Mouse (Mus musculus): ENCODE results near the gene Gng12. TPM values are rescaled to one million over a fixed set of nuclear protein-coding genes. Genes with fewer than 3 reads are reported as not detected.

The Gng12 gene
- polyA plus RNA-seq, 1 experiment from 2014 or later: 82.9 TPM

DNA sequence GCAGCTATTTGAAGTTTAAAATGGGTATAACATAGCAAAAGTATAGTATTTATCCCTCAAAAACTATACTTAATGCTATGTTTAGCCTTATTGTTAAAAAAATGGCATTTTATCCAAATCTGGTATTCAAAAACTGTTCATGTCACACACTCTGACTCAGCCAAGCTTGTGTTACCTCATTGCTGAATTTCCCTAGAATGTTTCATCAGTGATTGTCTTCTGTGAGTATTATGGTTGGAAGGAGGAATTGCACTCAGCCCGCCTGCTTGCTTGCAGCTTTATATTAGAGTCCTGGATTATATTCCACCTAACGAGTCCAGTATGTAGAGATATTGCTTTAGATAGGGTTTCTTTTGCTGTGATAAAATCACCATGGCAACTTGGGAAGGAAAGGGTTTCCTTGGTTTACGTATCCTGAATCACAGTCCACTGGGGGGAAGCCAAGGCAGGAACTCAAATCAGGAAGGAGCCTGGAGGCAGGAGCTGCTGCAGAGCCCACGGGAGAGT, 144.8 kb downstream of the Gng12 start:
- Histone ChIP-seq H3K36me3 (ENCODE audit: control insufficient read depth, insufficient read depth, low read length) (no peaks in the 10 kb centered on the region), H3K4me2 (ENCODE audit: low read depth, low read length) (no peak overlapping the region), H3K4me1 (ENCODE audit: control insufficient read depth, insufficient read depth, low read length) (no peaks in the 10 kb centered on the region), H3K27me3 (ENCODE audit: control insufficient read depth, insufficient read depth, low read length) (no peaks in the 10 kb centered on the region), H3K9me3 (ENCODE audit: control insufficient read depth, low read length) (no peaks in the 10 kb centered on the region), H3K27ac (ENCODE audit: low read depth, low read length) (no peak overlapping the region), H3K9ac (replicated peaks; ENCODE audit: low read depth, low read length) (no peak overlapping the region), H3K4me3 (ENCODE audit: low read depth, low read length) (no peak overlapping the region)
- ATAC-seq (ENCODE audit: low read depth): no peak
- 71% methylated on average over 4 of the region's 4 CpGs for WGBS

DNA sequence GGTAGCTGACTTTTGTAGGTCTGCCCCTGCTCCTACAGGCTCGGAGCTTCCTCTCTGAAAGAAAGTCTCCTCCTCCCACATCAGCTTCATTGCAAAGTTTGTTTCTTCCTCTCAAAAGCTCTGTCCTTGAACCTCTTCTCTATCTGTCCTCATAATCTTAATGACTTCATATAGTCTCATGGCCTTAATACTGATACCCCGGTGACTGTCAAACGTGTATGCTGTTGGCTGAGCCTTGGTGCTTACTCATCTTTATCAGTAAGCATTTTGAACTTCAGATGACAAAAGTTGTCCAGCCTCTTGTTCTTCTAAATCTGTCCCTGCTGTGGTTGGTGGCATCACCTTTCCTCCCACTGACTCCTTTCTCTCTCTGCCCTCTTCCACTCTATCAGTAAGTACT, 149.2 kb downstream of the Gng12 start:
- WGBS: 93% methylated on average over 3 of the region's 3 CpGs
- no peak for ATAC-seq (ENCODE audit: low read depth)
- no peak overlapping the region for H3K4me2 ChIP-seq (ENCODE audit: low read depth, low read length)
- H3K4me3 ChIP-seq (ENCODE audit: low read depth, low read length): no peak overlapping the region
- H3K27ac ChIP-seq (ENCODE audit: low read depth, low read length): no peak overlapping the region
- no peak overlapping the region for H3K9ac ChIP-seq (replicated peaks; ENCODE audit: low read depth, low read length)
- no peaks in the 10 kb centered on the region for H3K36me3 ChIP-seq (ENCODE audit: control insufficient read depth, insufficient read depth, low read length)
- 0 out of 2 replicates have a peak, but pooled peaks cover 7% of the 10 kb centered on the region for H3K4me1 ChIP-seq (ENCODE audit: control insufficient read depth, insufficient read depth, low read length)
- H3K9me3 ChIP-seq (ENCODE audit: control insufficient read depth, low read length): no peaks in the 10 kb centered on the region
- no peaks in the 10 kb centered on the region for H3K27me3 ChIP-seq (ENCODE audit: control insufficient read depth, insufficient read depth, low read length)

DNA sequence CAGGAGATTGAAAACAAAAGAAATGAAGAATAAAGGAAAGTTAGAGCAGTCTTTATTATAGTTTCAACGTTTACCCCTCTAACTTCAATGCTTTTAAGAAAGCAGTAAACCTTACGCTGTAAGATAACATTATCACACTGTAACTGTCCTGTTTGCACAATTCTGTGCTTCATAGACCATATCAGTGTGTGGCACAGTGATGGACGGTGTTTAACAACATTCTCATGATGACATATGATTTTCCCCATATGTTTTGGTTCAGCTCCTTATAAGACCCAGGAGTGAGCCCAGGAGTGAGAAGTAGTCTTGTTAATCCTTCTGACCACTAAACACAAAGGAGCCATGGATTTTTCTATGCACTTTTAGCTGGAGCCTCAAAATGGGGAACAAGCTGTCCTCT, 150.7 kb downstream of the Gng12 start:
- no peak overlapping the region for H3K9ac ChIP-seq (replicated peaks; ENCODE audit: low read depth, low read length)
- 0 out of 2 replicates have a peak, but pooled peaks cover 7% of the 10 kb centered on the region for H3K4me1 ChIP-seq (ENCODE audit: control insufficient read depth, insufficient read depth, low read length)
- H3K4me2 ChIP-seq (ENCODE audit: low read depth, low read length): no peak overlapping the region
- 77% methylated on average over 3 of the region's 3 CpGs for WGBS
- ATAC-seq (ENCODE audit: low read depth): no peak
- no peaks in the 10 kb centered on the region for H3K9me3 ChIP-seq (ENCODE audit: control insufficient read depth, low read length)
- no peaks in the 10 kb centered on the region for H3K27me3 ChIP-seq (ENCODE audit: control insufficient read depth, insufficient read depth, low read length)
- H3K36me3 ChIP-seq (ENCODE audit: control insufficient read depth, insufficient read depth, low read length): no peaks in the 10 kb centered on the region
- H3K4me3 ChIP-seq (ENCODE audit: low read depth, low read length): no peak overlapping the region
- no peak overlapping the region for H3K27ac ChIP-seq (ENCODE audit: low read depth, low read length)

DNA sequence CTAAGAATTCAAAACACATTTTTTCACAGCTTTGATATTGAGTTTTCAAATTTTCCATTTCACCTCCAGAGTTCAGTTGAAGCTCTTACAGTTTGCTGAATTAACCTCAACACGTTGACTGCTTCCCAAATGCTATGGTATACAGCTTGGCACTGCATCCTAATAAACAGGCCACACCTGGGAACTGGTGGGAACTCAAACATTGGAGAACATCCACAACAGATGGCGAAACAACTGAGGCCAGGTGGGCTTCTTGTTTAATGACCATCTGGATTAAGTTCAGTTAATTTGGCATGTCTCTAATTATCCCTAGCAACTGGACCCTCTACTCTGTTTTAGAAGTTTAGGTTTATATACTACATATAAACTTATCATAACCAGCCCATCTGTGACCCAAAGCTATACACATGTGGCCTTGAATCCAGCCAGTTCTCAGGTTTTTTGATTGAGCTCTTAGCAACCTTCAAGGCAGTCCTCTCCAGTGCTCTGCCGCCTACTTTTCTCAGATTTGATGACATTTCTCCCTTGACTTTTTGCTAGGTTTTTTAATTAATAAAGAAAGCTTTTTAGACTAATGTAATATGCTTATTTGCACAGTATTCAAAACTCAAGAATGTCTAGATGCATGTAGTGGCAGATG, 152.0 kb downstream of the Gng12 start:
- WGBS: 67% methylated on average over 3 of the region's 3 CpGs
- Histone ChIP-seq H3K4me2 (ENCODE audit: low read depth, low read length) (no peak overlapping the region), H3K4me1 (ENCODE audit: control insufficient read depth, insufficient read depth, low read length) (0 out of 2 replicates have a peak, but pooled peaks cover 7% of the 10 kb centered on the region), H3K27me3 (ENCODE audit: control insufficient read depth, insufficient read depth, low read length) (no peaks in the 10 kb centered on the region), H3K9me3 (ENCODE audit: control insufficient read depth, low read length) (no peaks in the 10 kb centered on the region), H3K36me3 (ENCODE audit: control insufficient read depth, insufficient read depth, low read length) (no peaks in the 10 kb centered on the region), H3K27ac (ENCODE audit: low read depth, low read length) (no peak overlapping the region), H3K9ac (replicated peaks; ENCODE audit: low read depth, low read length) (no peak overlapping the region), H3K4me3 (ENCODE audit: low read depth, low read length) (no peak overlapping the region)
- peak; percentile 26; the same call in 1 of the 2 replicates for ATAC-seq (ENCODE audit: low read depth)

DNA sequence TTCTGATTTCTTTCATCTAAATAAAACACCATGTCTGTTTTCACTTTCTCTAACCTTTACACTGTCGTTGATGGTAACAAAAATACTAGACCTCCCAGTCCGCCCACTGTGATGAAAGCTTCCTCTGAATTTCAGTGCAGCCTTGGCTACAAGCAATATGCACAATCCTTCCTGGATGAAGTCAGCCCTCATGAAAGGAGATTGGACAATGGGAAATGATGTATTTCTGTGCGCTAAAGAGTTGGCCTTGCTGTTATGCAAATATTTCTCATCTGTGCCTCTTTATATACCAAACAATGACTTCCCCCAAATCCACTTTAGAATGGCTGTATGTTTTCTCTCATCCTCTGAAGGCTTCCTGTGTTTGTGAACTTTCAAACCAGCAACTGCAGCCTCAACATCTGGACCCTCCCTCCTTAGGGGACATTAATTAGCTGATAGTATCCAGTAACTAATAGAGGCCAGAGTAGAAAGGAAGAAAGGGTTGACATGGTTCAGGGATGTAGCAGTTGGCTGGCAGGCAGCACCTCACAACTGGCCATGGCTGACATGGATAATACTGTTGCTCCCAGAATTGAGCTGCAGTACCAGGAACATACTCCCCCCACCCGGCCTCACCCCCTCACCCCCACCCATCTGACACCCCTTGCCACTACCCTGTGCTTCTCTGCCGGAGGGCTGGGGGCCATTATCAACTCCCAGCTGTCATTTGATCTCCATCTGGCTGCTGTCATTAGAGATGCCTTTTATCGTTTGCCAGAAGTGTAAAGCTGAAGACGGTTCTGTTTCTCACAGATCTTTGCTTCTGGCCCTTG, 152.9 kb downstream of the Gng12 start:
- no peaks in the 10 kb centered on the region for H3K36me3 ChIP-seq (ENCODE audit: control insufficient read depth, insufficient read depth, low read length)
- WGBS: 29% methylated on average over 7 of the region's 7 CpGs
- H3K9ac ChIP-seq (replicated peaks; ENCODE audit: low read depth, low read length): no peak overlapping the region
- H3K4me3 ChIP-seq (ENCODE audit: low read depth, low read length): no peak overlapping the region
- H3K9me3 ChIP-seq (ENCODE audit: control insufficient read depth, low read length): no peaks in the 10 kb centered on the region
- H3K27ac ChIP-seq (ENCODE audit: low read depth, low read length): no peak overlapping the region; the same call in 1 of the 2 replicates
- H3K4me1 ChIP-seq (ENCODE audit: control insufficient read depth, insufficient read depth, low read length): 0 out of 2 replicates have a peak, but pooled peaks cover 7% of the 10 kb centered on the region
- ATAC-seq (ENCODE audit: low read depth): peak; percentile 85
- no peak overlapping the region for H3K4me2 ChIP-seq (ENCODE audit: low read depth, low read length)
- H3K27me3 ChIP-seq (ENCODE audit: control insufficient read depth, insufficient read depth, low read length): no peaks in the 10 kb centered on the region

DNA sequence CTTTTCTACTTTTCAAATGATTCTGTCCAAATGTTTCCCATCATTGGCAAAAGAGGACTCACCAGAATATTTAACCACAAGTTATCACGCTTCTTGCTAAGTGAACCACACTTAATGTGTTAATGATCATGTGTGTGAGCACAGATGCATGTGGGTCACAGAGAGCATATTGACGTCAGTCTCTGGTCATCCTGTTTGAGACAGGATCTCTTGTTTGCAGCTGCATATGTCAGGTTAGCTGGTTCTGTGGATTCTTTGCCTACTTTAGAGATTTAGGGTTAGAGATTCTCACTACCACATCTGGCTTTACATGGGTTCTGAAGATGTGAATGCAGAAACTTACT, 153.5 kb downstream of the Gng12 start:
- H3K4me2 ChIP-seq (ENCODE audit: low read depth, low read length): no peak overlapping the region
- 39% methylated on average over 2 of the region's 2 CpGs for WGBS
- no peak overlapping the region for H3K9ac ChIP-seq (replicated peaks; ENCODE audit: low read depth, low read length)
- H3K4me3 ChIP-seq (ENCODE audit: low read depth, low read length): no peak overlapping the region
- 0 out of 2 replicates have a peak, but pooled peaks cover 7% of the 10 kb centered on the region for H3K4me1 ChIP-seq (ENCODE audit: control insufficient read depth, insufficient read depth, low read length)
- ATAC-seq (ENCODE audit: low read depth): peak; percentile 29; the same call in 1 of the 2 replicates
- H3K27ac ChIP-seq (ENCODE audit: low read depth, low read length): no peak overlapping the region
- no peaks in the 10 kb centered on the region for H3K36me3 ChIP-seq (ENCODE audit: control insufficient read depth, insufficient read depth, low read length)
- no peaks in the 10 kb centered on the region for H3K9me3 ChIP-seq (ENCODE audit: control insufficient read depth, low read length)
- H3K27me3 ChIP-seq (ENCODE audit: control insufficient read depth, insufficient read depth, low read length): no peaks in the 10 kb centered on the region

DNA sequence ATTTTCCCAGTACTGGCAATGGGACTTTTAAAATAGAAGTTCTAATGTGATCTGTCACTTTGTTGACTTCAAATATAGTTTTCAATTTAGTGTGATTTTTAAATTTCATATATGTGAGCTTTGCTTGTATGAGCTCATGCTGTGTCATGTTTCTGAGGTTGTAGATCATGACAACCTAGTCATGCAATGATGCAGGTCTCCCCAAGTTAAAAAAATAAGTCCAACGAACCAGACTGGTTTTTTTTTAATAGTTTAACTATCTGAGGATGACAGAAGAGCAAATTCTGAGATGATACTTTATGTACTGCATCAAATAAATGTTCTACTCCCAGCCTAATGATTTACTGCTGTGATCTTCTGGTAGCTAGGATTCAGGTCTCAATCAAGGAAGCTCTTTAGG, 153.9 kb downstream of the Gng12 start:
- Histone ChIP-seq H3K27me3 (ENCODE audit: control insufficient read depth, insufficient read depth, low read length) (no peaks in the 10 kb centered on the region), H3K4me2 (ENCODE audit: low read depth, low read length) (no peak overlapping the region), H3K4me3 (ENCODE audit: low read depth, low read length) (no peak overlapping the region), H3K36me3 (ENCODE audit: control insufficient read depth, insufficient read depth, low read length) (no peaks in the 10 kb centered on the region), H3K9ac (replicated peaks; ENCODE audit: low read depth, low read length) (no peak overlapping the region), H3K4me1 (ENCODE audit: control insufficient read depth, insufficient read depth, low read length) (0 out of 2 replicates have a peak, but pooled peaks cover 7% of the 10 kb centered on the region), H3K27ac (ENCODE audit: low read depth, low read length) (no peak overlapping the region), H3K9me3 (ENCODE audit: control insufficient read depth, low read length) (no peaks in the 10 kb centered on the region)
- no peak for ATAC-seq (ENCODE audit: low read depth)
- 60% methylated on average over 1 of the region's 1 CpGs for whole genome bisulfite sequencing

DNA sequence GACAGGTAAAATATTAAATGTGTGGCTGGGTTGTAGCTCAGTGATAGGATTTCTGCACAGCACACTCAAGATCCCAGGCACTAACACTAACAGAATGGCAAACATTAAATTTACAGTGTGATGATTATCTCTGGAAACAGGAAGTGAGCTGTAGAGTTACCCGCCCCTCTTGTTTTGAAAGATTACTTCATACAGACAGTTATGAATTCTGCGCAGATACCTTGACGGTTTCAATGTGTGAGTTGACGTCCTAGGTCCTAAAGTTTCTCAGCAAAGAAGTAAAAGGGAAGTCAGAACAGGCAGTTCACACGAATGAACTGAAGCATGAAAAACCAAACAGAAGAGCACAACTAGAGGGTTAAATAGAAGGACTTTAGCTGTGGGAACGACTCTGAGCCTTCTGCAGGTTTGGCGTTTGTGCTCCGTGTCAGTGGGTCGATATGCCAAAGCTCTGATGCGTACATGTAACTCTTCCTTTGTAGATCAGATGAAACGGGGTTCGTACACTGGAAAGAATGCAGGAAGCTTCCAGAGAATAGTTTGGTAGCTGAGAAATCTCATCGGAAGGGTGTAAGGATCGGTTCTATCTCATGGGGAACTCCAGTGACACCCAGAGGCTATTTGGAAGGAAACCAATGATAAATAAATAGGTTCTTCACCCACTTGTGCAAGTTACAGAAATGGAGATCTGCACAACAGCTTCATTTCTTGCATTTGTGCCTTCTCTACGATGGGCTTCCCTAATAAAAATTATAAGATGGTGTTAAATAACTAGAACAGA, 160.1 kb downstream of the Gng12 start:
- H3K4me1 ChIP-seq (ENCODE audit: control insufficient read depth, insufficient read depth, low read length): no peaks in the 10 kb centered on the region
- no peaks in the 10 kb centered on the region for H3K9me3 ChIP-seq (ENCODE audit: control insufficient read depth, low read length)
- no peak overlapping the region for H3K4me3 ChIP-seq (ENCODE audit: low read depth, low read length)
- no peak overlapping the region for H3K9ac ChIP-seq (replicated peaks; ENCODE audit: low read depth, low read length)
- no peaks in the 10 kb centered on the region for H3K36me3 ChIP-seq (ENCODE audit: control insufficient read depth, insufficient read depth, low read length)
- no peaks in the 10 kb centered on the region for H3K27me3 ChIP-seq (ENCODE audit: control insufficient read depth, insufficient read depth, low read length)
- WGBS: 83% methylated on average over 15 of the region's 15 CpGs
- H3K4me2 ChIP-seq (ENCODE audit: low read depth, low read length): no peak overlapping the region
- ATAC-seq (ENCODE audit: low read depth): no peak
- H3K27ac ChIP-seq (ENCODE audit: low read depth, low read length): no peak overlapping the region
